In genomic region chr1:172650519-172651287, GRCm38 (mm10) we compare ENCODE assay signal across 9 mouse cellular contexts. TPM values are rescaled to one million over a fixed set of nuclear protein-coding genes. Genes with fewer than 3 reads are reported as not detected.
DNase-seq lines count a peak whose midpoint lies in the region; ATAC-seq and TF ChIP-seq lines count a peak whose summit lies in the region.
"Had no signal": no experiment of that assay in that cellular context is flagged by ENCODE, and none has a peak within 500 bp of the region (broad histone marks: within the 10 kb centered on the region; RNA-seq: fewer than 3 reads in every experiment).

No protein-coding gene starts in this region.

- no peak overlapping the region for H3K27ac ChIP-seq in hindbrain, embryonic 11.5 days (ENCODE audit: low read depth, low read length)
- H3K27ac ChIP-seq in hindbrain, embryonic 16.5 days (ENCODE audit: low read depth, low read length) = no peak overlapping the region
- H3K27ac ChIP-seq: embryonic facial prominence, embryonic 13.5 days had no signal

- 59% methylated on average over 8 of the region's 8 CpGs for WGBS in hindbrain, embryonic 11.5 days
- 62% methylated on average over 8 of the region's 8 CpGs for WGBS in hindbrain, embryonic 16.5 days

- peak; percentile 55 for DNase-seq in hindbrain, embryonic 11.5 days (ENCODE audit: low spot score)
- DNase-seq in adrenal gland, postnatal 14 days = peak; percentile 59
- peak; percentile 48 for DNase-seq in kidney, postnatal 10 days
- DNase-seq in skeletal muscle tissue, adult 2 months (ENCODE audit: low read depth, low spot score) = peak; percentile 67
- no peak for DNase-seq in layer of hippocampus, postnatal 14 days (ENCODE audit: low spot score in 2 of 2)

- H3K27me3 ChIP-seq in hindbrain, embryonic 11.5 days (ENCODE audit: control insufficient read depth, insufficient read depth, low read length) = no peaks in the 10 kb centered on the region
- H3K27me3 ChIP-seq in hindbrain, embryonic 16.5 days (replicated peaks; ENCODE audit: control insufficient read depth, insufficient read depth, low read length) = no peaks in the 10 kb centered on the region
- no peaks in the 10 kb centered on the region for H3K27me3 ChIP-seq in E14TG2a.4 (ENCODE audit: insufficient read depth, low read length)
- H3K27me3 ChIP-seq: embryonic facial prominence, embryonic 13.5 days had no signal

- no peak overlapping the region for H3K4me3 ChIP-seq in hindbrain, embryonic 11.5 days (ENCODE audit: low read depth, low read length)
- no peak overlapping the region for H3K4me3 ChIP-seq in hindbrain, embryonic 16.5 days (ENCODE audit: low read length)
- no peak overlapping the region for H3K4me3 ChIP-seq in E14TG2a.4 (replicated peaks; ENCODE audit: low read length)
- H3K4me3 ChIP-seq: embryonic facial prominence, embryonic 13.5 days had no signal

- H3K4me2 ChIP-seq in hindbrain, embryonic 11.5 days (replicated peaks; ENCODE audit: low read depth, low read length) = no peak overlapping the region
- no peak overlapping the region for H3K4me2 ChIP-seq in hindbrain, embryonic 16.5 days (ENCODE audit: low read length)
- H3K4me2 ChIP-seq: embryonic facial prominence, embryonic 13.5 days had no signal

- no peaks in the 10 kb centered on the region for H3K9me3 ChIP-seq in hindbrain, embryonic 11.5 days (ENCODE audit: control insufficient read depth, low read length)
- no peaks in the 10 kb centered on the region for H3K9me3 ChIP-seq in hindbrain, embryonic 16.5 days (ENCODE audit: control insufficient read depth, low read length)
- peaks cover 7% of the 10 kb centered on the region for H3K9me3 ChIP-seq in E14TG2a.4 (ENCODE audit: low read length)
- H3K9me3 ChIP-seq: embryonic facial prominence, embryonic 13.5 days had no signal

- H3K9ac ChIP-seq in hindbrain, embryonic 11.5 days (ENCODE audit: low read depth, low read length) = no peak overlapping the region
- no peak overlapping the region for H3K9ac ChIP-seq in hindbrain, embryonic 16.5 days (ENCODE audit: low read depth, low read length)
- H3K9ac ChIP-seq: embryonic facial prominence, embryonic 13.5 days had no signal

- TF ChIP-seq CTCF in E14TG2a.4 (conservative IDR thresholded peaks at IDR 0.05; ENCODE audit: low read length) = peak; percentile 41

- H3K36me3 ChIP-seq in hindbrain, embryonic 11.5 days (ENCODE audit: control insufficient read depth, insufficient read depth, low read length) = no peaks in the 10 kb centered on the region
- H3K36me3 ChIP-seq in hindbrain, embryonic 16.5 days (ENCODE audit: control insufficient read depth, insufficient read depth, low read length) = no peaks in the 10 kb centered on the region
- no peaks in the 10 kb centered on the region for H3K36me3 ChIP-seq in E14TG2a.4 (ENCODE audit: insufficient read depth, low read length)
- H3K36me3 ChIP-seq: embryonic facial prominence, embryonic 13.5 days had no signal

- no peaks in the 10 kb centered on the region for H3K4me1 ChIP-seq in hindbrain, embryonic 11.5 days (replicated peaks; ENCODE audit: control insufficient read depth, insufficient read depth, low read length)
- H3K4me1 ChIP-seq in hindbrain, embryonic 16.5 days (ENCODE audit: control insufficient read depth, insufficient read depth, low read depth, low read length) = no peaks in the 10 kb centered on the region
- H3K4me1 ChIP-seq in E14TG2a.4 (replicated peaks; ENCODE audit: low read depth, low read length) = peaks cover 5% of the 10 kb centered on the region

- no peak for ATAC-seq in hindbrain, embryonic 11.5 days (ENCODE audit: low FRiP score)
- ATAC-seq in hindbrain, embryonic 16.5 days = no peak

RNA-seq across cellular contexts. Expression of gene Dusp23, which starts 17.9 kb away (rescaled TPM):
- polyA plus RNA-seq in hindbrain, embryonic 11.5 days (2014; fragmentation: Nextera tagmentation; extraction: Ambion mirVana) = 9.4 TPM in 2 replicates
- 8.4 and 9.5 TPM in 2 replicates for polyA plus RNA-seq in hindbrain, embryonic 16.5 days (2015; fragmentation: Nextera tagmentation; extraction: Ambion mirVana)
- total RNA-seq in adrenal gland, postnatal 14 days (2021) = 11.6 and 12.4 TPM in 2 replicates
- 1 to 10 TPM; 5.2 to 7.0 TPM for total RNA-seq in layer of hippocampus, postnatal 14 days (2021)

RNA-seq across cellular contexts. Expression of gene Crp, which starts 47.2 kb away (rescaled TPM):
- 0.28 TPM in 1 of 2 replicates, not detected in the other for polyA plus RNA-seq in hindbrain, embryonic 11.5 days (2014; fragmentation: Nextera tagmentation; extraction: Ambion mirVana)
- polyA plus RNA-seq in hindbrain, embryonic 16.5 days (2015; fragmentation: Nextera tagmentation; extraction: Ambion mirVana) = 0.09 TPM in 1 of 2 replicates, not detected in the other
- 1.4 and 32.1 TPM in 2 replicates for total RNA-seq in adrenal gland, postnatal 14 days (2021)
- not detected for total RNA-seq in layer of hippocampus, postnatal 14 days (2021)
- total RNA-seq: layer of hippocampus, postnatal 10 days had no signal
- polyA plus RNA-seq: embryonic facial prominence, embryonic 13.5 days had no signal

RNA-seq across cellular contexts. Expression of gene Fcrl6, which starts 48.4 kb away (rescaled TPM):
- 0.22 and 0.35 TPM in 2 replicates for polyA plus RNA-seq in hindbrain, embryonic 11.5 days (2014; fragmentation: Nextera tagmentation; extraction: Ambion mirVana)
- polyA plus RNA-seq in hindbrain, embryonic 16.5 days (2015; fragmentation: Nextera tagmentation; extraction: Ambion mirVana) = 0.13 and 0.15 TPM in 2 replicates
- total RNA-seq in adrenal gland, postnatal 14 days (2021) = not detected in 2 replicates
- total RNA-seq in layer of hippocampus, postnatal 14 days (2021) = not detected

Comparison
In these comparisons a context has a peak if more than half of its experiments do, and no peak if none do; other contexts are left out.
1. DNase-seq: peak in hindbrain, embryonic 11.5 days (single experiment), adrenal gland, postnatal 14 days (single experiment), kidney, postnatal 10 days (single experiment) and skeletal muscle tissue, adult 2 months (single experiment); none in layer of hippocampus, postnatal 14 days (0 of 2).